Mouse (Mus musculus) olfactory bulb, adult 2 months (tissue): ENCODE results near the gene 4930432K21Rik.

Source experiments
- CTCF ChIP-seq: fragments of 200-500 bp; IDR thresholded peaks from 2 replicates; pipeline ENCODE4 v1.5.1; 2012; ENCODE audit warnings: low read depth, mild to moderate bottlenecking, low read length, moderate library complexity; ENCODE audit not compliant: insufficient read depth
- POLR2A ChIP-seq: fragments of 200-500 bp; IDR thresholded peaks from 2 replicates; pipeline ENCODE4 v1.6.1; 2012; ENCODE audit warnings: mild to moderate bottlenecking, low read depth, low read length, moderate library complexity; ENCODE audit not compliant: insufficient read depth

DNA sequence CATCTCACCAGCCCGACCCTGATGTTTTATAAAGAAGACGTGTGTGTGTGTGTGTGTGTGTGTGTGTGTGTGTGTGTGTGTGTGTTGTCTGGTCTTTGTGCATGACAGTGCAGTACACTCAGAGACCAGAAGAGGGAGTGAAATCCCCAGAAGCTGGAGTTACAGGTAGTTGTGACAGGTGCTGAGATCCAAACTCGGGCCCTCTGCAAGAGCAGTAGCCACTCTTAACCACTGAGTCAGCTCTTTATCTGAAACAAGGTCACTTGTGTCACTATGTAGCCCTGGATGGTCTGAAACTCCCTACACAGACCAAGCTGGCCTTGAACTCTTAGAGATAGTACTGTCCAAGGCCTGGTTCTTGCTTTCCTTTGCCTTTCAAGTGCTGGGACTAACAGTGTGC, 58.8 kb downstream of the 4930432K21Rik start:
- TF ChIP-seq CTCF: no peak
- TF ChIP-seq POLR2A: no peak
